Mouse (Mus musculus) layer of hippocampus, adult 9-10 months (tissue): ENCODE data around the gene Tcp10a.
"Not testable (repeated sequence)": the region's sequence is repeated elsewhere in the genome, so short reads cannot be mapped to it uniquely, and the experiment has no call there.

Experiments
- DNase-seq: peaks from one replicate; pipeline ENCODE4 v3.0.0; 2022; ENCODE audit warnings: low spot score

Gene Tcp10a

GRCm38 (mm10) chr17:7324346-7324745 is at the start of gene Tcp10a:
Tcp10a (plus strand) TSS chr17:7324646.
- not testable (repeated sequence) for DNase-seq

DNA sequence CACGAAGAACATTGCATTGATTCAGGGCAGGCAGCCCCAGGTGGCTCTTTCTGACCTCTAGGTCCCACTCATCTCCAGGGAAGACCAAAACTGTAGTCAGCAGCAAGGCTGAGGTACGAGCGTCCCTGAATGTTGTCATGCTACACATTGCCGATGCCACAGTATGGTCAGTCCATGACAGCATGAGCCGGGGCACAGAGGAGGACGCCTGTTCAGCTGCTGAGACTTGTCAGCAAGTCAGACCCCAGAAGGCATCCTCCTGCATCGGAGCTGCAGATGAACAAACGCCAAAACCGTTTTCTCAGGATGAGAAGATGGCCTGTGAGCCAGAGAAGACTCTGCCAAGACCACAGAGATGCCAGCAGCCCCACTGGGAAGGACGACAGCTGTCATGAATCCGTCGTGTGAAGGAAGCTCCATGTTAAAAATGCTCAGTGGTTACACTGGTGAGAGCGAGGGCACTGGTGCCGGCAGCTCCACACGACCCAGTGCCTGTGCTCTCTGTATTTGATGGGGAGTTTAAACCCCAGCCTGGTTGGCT is 45.7 kb upstream of the Tcp10a start:
- no peak for DNase-seq

DNA sequence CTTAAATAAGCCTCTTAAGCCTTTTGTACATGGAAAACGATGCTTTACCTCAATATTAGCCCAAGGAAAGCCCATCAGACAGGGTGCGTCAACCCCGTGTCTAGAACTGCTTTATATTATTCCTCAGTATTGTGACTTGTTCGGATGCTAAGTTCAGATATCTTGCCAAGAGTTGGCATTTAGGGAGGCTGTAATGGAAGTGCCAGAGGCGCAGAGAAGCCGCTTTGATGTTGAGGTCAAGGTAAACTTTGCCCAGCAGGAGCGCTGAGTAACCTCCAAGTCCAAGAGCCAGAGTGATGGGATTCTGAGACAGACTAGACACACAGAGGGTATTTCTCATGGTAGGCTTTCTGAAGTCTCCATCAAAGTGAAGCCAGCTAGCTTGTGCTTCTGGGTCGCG is 45.2 kb upstream of the Tcp10a start:
- no peak for DNase-seq

GRCm38 (mm10) chr17:7284297-7284910 is 40.0 kb upstream of the Tcp10a start:
- no peak for DNase-seq

DNA sequence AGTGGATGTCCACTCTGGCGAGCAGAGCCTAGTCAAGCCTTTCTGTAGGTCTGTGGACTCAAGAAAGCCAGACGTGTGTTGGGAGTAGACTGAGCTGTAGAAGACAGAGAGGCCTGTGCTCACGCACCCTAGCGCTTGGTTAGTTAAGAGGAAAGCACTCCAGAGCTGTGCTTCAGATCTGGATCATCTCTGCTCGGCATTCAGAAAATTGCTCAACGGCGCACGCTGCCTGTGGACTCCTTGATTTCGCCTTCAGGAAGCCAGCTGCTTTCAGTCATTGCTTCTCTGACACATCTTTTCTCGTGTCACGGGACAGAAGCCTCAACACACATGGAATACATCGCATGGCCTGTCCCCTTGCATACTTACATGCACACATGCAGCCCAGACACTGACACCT is 39.2 kb upstream of the Tcp10a start:
- DNase-seq: no peak

DNA sequence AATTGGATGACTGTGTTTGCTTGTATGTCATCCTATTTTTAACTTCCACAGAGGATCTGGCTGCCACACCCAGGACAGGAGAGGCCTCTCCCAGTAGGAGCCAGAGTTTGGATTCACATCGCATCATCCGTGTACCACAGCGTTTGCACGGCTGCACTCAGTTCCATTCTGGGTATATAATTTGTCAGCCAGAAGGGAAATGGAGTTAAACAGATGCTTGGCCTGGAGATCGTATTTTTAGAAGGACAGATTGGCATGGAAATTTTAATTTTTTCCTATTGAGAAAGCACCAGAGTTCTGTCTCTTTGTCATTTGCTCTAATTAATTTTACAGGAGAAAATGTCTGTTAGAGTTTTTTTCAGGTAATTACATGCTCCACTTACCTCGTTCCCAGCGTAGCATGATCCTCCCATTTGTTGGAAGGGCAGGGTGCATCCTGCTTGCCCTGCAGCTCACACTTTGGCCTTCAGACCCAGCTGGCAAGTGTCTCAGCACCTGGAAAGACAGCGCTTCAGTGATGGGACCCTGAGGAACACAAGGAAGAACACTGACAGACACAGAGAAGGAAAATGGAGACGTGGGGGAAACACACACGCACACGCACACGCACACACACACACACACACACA is 37.9 kb upstream of the Tcp10a start:
- DNase-seq: no peak

- DNase-seq: no peak
Observed at GRCm38 (mm10) chr17:7292012-7292684, 32.3 kb upstream of the Tcp10a start.

- peak; percentile 78 for DNase-seq
Observed at GRCm38 (mm10) chr17:7306278-7307196, 17.9 kb upstream of the Tcp10a start.

DNA sequence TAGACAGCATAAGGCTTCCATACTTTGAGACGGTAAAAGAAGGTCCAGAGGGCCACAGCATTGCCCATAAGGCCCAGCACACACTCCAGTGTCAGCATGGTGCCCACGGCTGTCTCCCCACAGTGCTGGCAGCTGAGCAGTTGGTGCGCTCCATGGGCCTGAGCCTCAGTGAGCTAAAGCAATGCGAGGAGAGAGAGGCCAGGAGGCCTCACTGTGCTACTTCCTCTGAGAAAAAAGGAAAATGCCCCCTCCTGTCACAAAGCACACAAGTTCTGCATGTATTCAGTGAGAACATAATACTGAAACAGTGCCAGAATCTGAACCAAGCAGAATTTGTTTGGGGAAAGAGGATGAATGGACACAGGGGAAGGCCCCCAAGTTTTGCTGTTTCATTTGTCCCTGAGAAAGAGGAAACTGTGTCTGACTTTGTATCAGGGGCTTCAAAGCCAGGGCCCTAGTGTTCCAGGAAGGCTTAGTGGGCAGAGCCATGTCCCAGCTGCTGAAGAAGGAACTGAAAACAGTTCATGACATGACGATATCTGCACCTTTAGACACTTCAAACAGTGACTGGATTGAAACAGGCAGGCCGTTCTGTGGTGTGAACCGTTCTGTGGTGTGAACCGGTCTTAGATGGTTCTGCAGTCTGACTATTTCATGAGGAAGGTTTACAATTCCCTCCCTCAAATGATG is 8.6 kb upstream of the Tcp10a start:
- not testable (repeated sequence) for DNase-seq

DNA sequence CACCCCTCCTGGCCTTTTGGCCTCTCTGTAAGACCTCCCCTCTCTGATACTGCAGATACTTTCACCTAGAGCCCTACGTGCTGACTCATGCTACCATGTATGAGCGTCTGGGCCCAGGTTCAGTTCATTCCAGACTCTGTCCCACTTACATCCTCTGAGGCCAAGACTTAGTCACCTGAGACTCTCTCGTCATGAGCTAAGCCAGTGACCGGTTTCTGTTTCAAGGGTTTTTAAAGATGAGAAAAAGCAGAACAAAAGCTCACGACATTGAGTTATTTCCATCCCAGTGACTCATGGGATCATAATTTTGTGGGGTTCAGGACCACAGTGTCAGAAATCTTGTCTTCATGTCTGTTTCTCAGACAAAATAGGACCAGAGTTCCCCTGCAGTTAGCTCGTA is 4.7 kb upstream of the Tcp10a start:
- not testable (repeated sequence) for DNase-seq

GRCm38 (mm10) chr17:7326415-7326814 is 2.0 kb downstream of the Tcp10a start:
- DNase-seq: not testable (repeated sequence)

- not testable (repeated sequence) for DNase-seq
Observed at GRCm38 (mm10) chr17:7332745-7333144, 8.3 kb downstream of the Tcp10a start.

- DNase-seq: not testable (repeated sequence)
Observed at GRCm38 (mm10) chr17:7337381-7337780, 12.9 kb downstream of the Tcp10a start.

DNA sequence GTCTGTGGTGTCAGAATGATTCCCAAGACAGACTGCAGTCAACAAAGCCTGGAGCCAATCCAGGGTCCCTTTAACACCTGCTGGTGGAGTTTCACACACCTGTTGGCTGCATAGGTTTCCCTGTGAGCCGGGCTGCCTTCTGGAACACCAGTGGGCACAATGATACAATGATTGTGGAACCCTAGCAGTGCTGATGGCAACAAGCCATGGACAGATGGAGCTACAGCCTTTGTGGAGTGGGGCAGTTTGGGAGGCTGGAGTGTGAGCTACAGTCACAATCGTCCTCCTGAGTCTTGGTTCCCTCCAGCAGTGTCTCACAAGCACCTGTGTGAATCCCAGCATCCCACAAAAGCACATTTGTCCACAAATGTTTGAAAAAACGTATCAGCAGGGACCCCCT is 24.3 kb downstream of the Tcp10a start:
- not testable (repeated sequence) for DNase-seq

DNA sequence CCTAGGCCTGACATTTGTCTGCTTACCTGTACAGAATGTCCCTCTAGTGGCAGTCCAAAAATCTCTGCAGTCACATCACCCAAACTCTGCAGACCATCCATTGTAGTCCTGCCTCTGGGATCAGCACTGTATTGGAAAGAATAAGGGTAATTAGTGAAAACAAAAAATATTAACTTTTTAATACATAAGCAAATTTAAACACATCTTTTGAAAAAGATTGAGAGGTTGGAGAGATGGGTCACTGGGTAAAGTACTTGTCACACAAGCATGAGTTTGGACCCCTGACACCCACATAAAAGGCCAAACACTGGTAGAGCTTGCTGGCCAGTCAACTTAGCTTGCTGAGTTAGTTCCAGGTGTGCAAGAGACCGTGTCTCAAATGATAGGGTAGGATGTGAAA is 28.1 kb downstream of the Tcp10a start, which contains the start of gene Ttll2:
Gene Ttll2, minus strand, starts transcription at position 101 of the 400 bp plus-strand sequence.
- DNase-seq: not testable (repeated sequence)

DNA sequence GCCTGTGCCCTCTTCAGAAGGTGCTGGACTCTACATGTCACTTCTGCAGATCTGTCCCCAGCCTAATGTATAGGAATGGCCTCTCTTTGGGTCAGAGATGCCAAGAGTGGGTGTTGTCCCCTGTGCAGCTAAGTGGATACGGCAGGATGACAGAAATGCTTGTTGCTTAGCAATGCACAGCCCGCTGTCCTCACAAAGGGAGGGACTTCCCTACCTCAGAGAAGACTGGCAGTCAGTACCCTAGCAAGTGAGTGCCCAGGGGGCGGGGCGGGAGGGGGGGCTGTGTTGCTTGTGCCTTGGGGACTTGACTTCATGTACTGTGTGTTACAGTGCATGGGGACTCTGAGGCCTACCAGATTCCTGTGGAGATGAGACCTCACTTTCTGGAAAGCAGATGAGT is 35.4 kb downstream of the Tcp10a start:
- DNase-seq: not testable (repeated sequence)

GRCm38 (mm10) chr17:7360749-7361465 is 36.5 kb downstream of the Tcp10a start:
- not testable (repeated sequence) for DNase-seq

GRCm38 (mm10) chr17:7365615-7366014 is 41.2 kb downstream of the Tcp10a start:
- not testable (repeated sequence) for DNase-seq

- not testable (repeated sequence) for DNase-seq
Observed at GRCm38 (mm10) chr17:7366265-7366664, 41.8 kb downstream of the Tcp10a start.

DNA sequence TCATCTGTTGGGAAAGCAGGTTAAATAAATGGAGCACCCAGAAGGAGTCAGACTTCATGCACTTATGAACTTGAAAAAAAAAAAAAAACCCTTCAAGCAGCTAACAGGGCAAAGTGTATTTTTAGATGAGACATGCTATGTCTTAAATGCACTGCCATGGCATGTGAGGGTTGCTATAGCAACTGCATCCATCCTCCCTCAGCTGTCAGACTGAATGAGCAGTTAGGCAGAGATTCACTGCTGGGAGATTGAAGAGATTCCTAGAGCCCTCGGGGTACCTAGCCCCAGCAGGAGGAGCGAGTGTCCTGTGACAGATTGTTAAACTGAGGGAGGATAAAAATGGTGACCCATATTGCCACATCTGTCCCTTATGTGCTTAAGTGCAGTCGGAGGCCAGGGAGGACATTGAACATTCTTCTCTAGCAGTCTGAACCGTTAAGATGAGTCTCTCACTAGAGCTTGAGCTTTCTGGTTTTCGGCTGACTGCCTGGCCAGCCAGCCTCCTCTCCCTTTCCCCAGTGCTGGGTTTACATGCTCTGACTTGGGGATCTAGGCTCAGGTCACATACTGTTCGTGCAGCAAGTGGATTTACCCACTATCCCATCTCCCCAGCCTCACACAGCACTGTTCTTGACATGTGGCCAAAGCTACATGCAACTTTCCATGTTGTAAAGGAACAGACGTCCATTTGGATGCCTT is 42.4 kb downstream of the Tcp10a start:
- not testable (repeated sequence) for DNase-seq
